Mouse (Mus musculus): ENCODE results near the gene Dysf. TPM values are rescaled to one million over a fixed set of nuclear protein-coding genes. Genes with fewer than 3 reads are reported as not detected.

The Dysf gene
- polyA plus RNA-seq, 1 experiment from 2014 or later, result 2.8 TPM

DNA sequence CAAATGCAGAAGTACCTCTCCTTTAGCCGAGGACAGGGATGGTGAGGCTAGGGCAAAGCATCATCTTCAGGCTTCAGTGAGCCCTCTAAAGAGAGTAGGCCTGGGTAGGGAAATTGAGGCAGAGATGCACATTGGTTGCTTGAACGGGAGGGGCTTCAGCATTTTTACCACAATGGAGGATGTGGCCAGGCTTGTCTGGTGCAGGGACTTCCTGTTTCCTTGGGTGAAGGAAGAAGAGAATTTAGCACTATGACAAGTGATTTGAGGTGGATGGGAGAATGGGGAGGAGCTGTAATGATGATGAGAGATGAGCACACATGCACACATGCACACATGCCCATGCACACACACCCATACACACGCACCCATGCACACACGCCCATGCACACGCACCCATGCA is 188.1 kb downstream of the Dysf start:
- Histone ChIP-seq H3K4me1 (ENCODE audit: control insufficient read depth, low read depth, low read length) (no peaks in the 10 kb centered on the region), H3K36me3 (ENCODE audit: control insufficient read depth, insufficient read depth) (no peaks in the 10 kb centered on the region), H3K9ac (ENCODE audit: low read depth, low read length) (no peak overlapping the region), H3K27me3 (ENCODE audit: control insufficient read depth, insufficient read depth, low read depth, low read length) (no peaks in the 10 kb centered on the region), H3K9me3 (replicated peaks; ENCODE audit: control insufficient read depth, low read length) (no peaks in the 10 kb centered on the region), H3K4me3 (ENCODE audit: low read depth, low read length) (no peak overlapping the region), H3K27ac (ENCODE audit: low read length) (no peak overlapping the region), H3K4me2 (ENCODE audit: low read depth, low read length) (no peak overlapping the region)
- no peak for ATAC-seq (ENCODE audit: low read depth)
- 53% methylated on average over 5 of the region's 5 CpGs for WGBS (ENCODE audit: insufficient replicate concordance)

DNA sequence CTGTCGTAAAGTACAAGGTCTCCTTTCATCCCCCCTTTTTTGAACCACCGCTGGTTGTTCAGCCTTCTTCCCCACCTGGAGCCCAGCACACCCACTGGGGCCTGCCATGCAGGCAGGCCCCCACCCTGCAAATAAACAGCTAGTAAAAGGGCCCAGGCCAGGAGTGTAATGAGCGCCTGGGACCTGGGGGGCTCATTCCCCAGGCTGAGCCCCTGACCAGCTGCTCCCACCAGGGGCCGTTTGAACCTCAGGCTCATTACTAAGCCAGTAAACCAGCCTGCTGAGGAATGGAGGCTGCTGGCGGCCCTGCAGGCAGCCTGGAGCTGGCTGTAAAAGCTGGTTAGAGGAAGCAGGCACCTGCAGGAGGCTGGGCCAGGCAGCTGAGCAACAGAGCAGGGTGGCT is 189.4 kb downstream of the Dysf start:
- ATAC-seq (ENCODE audit: low read depth), result no peak
- Histone ChIP-seq H3K36me3 (ENCODE audit: control insufficient read depth, insufficient read depth) (no peaks in the 10 kb centered on the region), H3K9me3 (replicated peaks; ENCODE audit: control insufficient read depth, low read length) (no peaks in the 10 kb centered on the region), H3K4me3 (ENCODE audit: low read depth, low read length) (no peak overlapping the region), H3K4me1 (ENCODE audit: control insufficient read depth, low read depth, low read length) (no peaks in the 10 kb centered on the region), H3K9ac (ENCODE audit: low read depth, low read length) (no peak overlapping the region), H3K27ac (ENCODE audit: low read length) (no peak overlapping the region), H3K4me2 (ENCODE audit: low read depth, low read length) (no peak overlapping the region), H3K27me3 (ENCODE audit: control insufficient read depth, insufficient read depth, low read depth, low read length) (no peaks in the 10 kb centered on the region)
- WGBS (ENCODE audit: insufficient replicate concordance), result 43% methylated on average over 5 of the region's 5 CpGs

DNA sequence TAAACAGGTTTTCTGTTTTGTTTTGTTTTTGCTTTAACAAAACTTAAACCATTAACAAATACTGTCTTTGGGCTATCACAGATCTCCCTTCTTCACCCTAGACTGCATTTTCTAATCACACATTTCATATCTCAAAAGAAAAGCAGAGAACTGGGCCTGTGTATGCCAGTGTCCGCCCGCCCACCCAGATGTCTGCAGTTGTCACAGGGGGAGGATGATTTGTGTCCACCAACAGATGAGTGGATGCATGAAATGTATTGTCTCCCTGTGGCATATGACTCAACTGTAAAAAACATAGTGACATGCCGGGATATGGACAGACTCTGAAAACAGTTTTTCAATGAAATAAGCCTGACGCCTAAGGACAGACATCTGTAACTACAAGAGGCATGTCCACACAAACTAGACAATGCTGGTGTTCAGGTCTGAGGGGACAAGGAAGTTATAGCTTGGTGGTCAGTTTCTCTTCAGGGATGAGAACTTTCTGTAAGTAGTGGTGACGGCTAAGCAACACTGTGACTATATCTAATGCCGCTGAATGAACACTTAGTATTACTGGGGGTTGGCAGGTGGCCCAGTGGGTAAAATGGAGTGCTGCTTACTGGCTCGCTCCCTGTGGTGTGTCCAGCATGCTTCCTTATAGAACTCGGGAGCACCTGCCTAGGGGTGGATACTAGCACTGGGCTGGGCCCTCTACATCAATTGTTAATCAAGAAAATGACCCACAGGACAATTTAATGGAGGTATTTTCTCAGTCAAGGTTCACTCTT is 193.5 kb downstream of the Dysf start:
- ATAC-seq (ENCODE audit: low read depth), result no peak
- Histone ChIP-seq H3K9me3 (replicated peaks; ENCODE audit: control insufficient read depth, low read length) (no peaks in the 10 kb centered on the region), H3K27ac (ENCODE audit: low read length) (no peak overlapping the region), H3K9ac (ENCODE audit: low read depth, low read length) (no peak overlapping the region), H3K4me3 (ENCODE audit: low read depth, low read length) (no peak overlapping the region), H3K36me3 (ENCODE audit: control insufficient read depth, insufficient read depth) (no peaks in the 10 kb centered on the region), H3K27me3 (ENCODE audit: control insufficient read depth, insufficient read depth, low read depth, low read length) (no peaks in the 10 kb centered on the region), H3K4me2 (ENCODE audit: low read depth, low read length) (no peak overlapping the region), H3K4me1 (ENCODE audit: control insufficient read depth, low read depth, low read length) (no peaks in the 10 kb centered on the region)
- 70% methylated on average over 8 of the region's 8 CpGs for WGBS (ENCODE audit: insufficient replicate concordance)

DNA sequence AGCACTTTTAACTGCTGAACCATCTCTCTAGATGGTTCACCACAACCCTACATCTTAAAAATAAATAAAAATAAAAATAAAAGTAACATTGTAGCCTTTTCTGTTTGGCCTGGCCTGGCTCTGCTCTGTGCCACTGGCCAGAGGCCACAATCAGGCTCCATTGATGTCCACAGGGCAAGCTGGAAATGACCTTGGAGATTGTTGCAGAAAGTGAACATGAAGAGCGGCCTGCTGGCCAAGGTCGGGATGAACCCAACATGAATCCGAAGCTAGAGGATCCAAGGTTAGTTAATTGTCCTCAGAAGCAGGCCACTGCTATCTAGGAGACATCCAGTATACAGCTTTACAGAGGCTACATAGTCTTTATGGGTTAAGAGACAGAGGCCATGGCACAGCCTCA is 197.2 kb downstream of the Dysf start:
- Histone ChIP-seq H3K4me2 (ENCODE audit: low read depth, low read length) (no peak overlapping the region), H3K4me1 (ENCODE audit: control insufficient read depth, low read depth, low read length) (no peaks in the 10 kb centered on the region)
- 70% methylated on average over 3 of the region's 3 CpGs for WGBS (ENCODE audit: insufficient replicate concordance)

DNA sequence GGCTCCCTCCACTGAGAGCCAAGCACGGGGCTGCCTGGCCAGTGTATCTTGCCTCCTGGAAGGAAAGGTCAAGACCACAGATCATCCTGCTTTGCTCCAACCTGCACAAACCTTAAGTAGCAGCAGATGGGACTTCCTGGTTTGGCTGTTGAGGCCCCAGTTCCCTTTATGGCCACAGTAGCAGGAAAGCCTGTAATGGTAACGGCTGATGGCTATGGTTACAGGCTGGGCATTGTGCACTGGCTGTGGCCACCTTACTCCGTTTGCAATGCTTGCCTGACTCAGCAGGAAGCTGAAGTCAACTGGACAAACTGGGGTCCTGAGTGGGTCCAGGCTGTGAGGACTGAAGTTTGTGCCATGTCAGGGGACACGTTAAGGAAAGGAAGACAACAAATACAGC is 200.2 kb downstream of the Dysf start:
- Histone ChIP-seq H3K36me3 (ENCODE audit: control insufficient read depth, insufficient read depth) (no peaks in the 10 kb centered on the region), H3K9ac (ENCODE audit: low read depth, low read length) (no peak overlapping the region), H3K4me3 (ENCODE audit: low read depth, low read length) (no peak overlapping the region), H3K4me1 (ENCODE audit: control insufficient read depth, low read depth, low read length) (no peaks in the 10 kb centered on the region), H3K27ac (ENCODE audit: low read length) (no peak overlapping the region), H3K9me3 (replicated peaks; ENCODE audit: control insufficient read depth, low read length) (no peaks in the 10 kb centered on the region), H3K4me2 (ENCODE audit: low read depth, low read length) (no peak overlapping the region), H3K27me3 (ENCODE audit: control insufficient read depth, insufficient read depth, low read depth, low read length) (no peaks in the 10 kb centered on the region)
- no peak for ATAC-seq (ENCODE audit: low read depth)
- 24% methylated on average over 4 of the region's 4 CpGs for WGBS (ENCODE audit: insufficient replicate concordance)

More for the DNA sequence above, 197.2 kb downstream of the Dysf start:
- Histone ChIP-seq H3K27me3 (ENCODE audit: control insufficient read depth, insufficient read depth, low read depth, low read length) (no peaks in the 10 kb centered on the region), H3K36me3 (ENCODE audit: control insufficient read depth, insufficient read depth) (no peaks in the 10 kb centered on the region), H3K4me3 (ENCODE audit: low read depth, low read length) (no peak overlapping the region), H3K27ac (ENCODE audit: low read length) (no peak overlapping the region), H3K9me3 (replicated peaks; ENCODE audit: control insufficient read depth, low read length) (no peaks in the 10 kb centered on the region), H3K9ac (ENCODE audit: low read depth, low read length) (no peak overlapping the region)
- no peak for ATAC-seq (ENCODE audit: low read depth)

DNA sequence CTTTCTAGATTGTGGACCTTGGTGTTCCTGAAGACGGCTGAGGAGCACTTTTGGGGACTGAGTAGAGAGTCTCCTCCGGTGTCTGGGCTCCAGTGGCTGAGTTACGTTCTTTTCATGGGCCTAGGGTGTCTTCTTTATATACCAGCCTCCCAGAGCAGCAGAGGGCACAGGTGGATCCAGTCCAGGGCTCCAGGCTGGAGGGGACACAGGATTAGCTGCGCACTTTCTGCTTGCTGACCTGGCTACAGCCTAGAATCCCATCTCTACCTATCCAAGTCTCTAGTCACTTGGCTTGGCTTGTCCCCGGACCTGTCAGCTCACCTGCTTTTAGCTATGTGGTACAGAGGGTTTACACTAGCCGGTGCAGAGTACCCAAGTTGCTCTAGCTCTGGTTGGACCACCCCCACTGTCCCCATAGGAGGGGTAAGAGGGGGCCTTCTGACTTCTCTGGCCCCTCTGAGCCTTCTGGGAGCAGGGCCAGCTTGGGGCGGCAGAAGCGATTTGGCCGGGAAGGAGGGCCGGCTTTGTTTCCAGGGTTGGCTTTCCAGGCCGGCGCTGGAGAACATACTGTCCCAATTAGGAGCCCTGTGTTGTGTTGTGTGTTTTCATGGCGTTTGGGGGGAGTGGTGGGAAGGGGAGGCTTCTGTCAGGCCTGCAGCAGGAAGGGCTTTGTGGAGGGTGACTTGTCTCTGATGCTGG is 201.5 kb downstream of the Dysf start:
- H3K4me3 ChIP-seq (ENCODE audit: low read depth, low read length), result no peak overlapping the region
- no peak overlapping the region for H3K9ac ChIP-seq (ENCODE audit: low read depth, low read length)
- H3K4me2 ChIP-seq (ENCODE audit: low read depth, low read length), result no peak overlapping the region
- H3K27me3 ChIP-seq (ENCODE audit: control insufficient read depth, insufficient read depth, low read depth, low read length), result no peaks in the 10 kb centered on the region
- no peaks in the 10 kb centered on the region for H3K36me3 ChIP-seq (ENCODE audit: control insufficient read depth, insufficient read depth)
- no peak overlapping the region for H3K27ac ChIP-seq (ENCODE audit: low read length)
- no peaks in the 10 kb centered on the region for H3K4me1 ChIP-seq (ENCODE audit: control insufficient read depth, low read depth, low read length)
- ATAC-seq (ENCODE audit: low read depth), result no peak
- no peaks in the 10 kb centered on the region for H3K9me3 ChIP-seq (replicated peaks; ENCODE audit: control insufficient read depth, low read length)
- 72% methylated on average over 13 of the region's 13 CpGs for WGBS (ENCODE audit: insufficient replicate concordance)

DNA sequence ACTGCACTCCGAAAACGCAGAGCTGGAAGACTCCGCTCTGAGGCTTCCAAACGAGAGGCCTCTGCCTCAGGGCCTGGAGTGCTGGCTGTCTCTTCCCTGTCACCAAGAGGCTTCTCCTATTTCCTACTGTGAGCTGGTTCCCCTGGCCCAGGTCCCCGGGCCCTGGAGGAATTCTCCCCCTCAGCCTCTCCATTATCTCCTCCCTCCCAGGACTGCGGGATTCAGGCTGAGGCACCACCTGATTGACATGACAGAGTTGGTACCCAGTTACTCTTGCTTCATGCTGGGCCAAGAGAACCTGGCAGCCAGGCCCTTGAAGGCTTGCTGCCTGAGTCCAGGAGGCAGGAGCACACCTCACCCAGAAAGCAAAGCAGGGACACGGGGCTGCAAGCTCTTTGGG is 203.1 kb downstream of the Dysf start:
- H3K36me3 ChIP-seq (ENCODE audit: control insufficient read depth, insufficient read depth), result no peaks in the 10 kb centered on the region
- no peaks in the 10 kb centered on the region for H3K27me3 ChIP-seq (ENCODE audit: control insufficient read depth, insufficient read depth, low read depth, low read length)
- 56% methylated on average over 7 of the region's 7 CpGs for WGBS (ENCODE audit: insufficient replicate concordance)
- no peak overlapping the region for H3K4me3 ChIP-seq (ENCODE audit: low read depth, low read length)
- no peaks in the 10 kb centered on the region for H3K9me3 ChIP-seq (replicated peaks; ENCODE audit: control insufficient read depth, low read length)
- H3K27ac ChIP-seq (ENCODE audit: low read length), result no peak overlapping the region
- no peak overlapping the region for H3K4me2 ChIP-seq (ENCODE audit: low read depth, low read length)
- H3K4me1 ChIP-seq (ENCODE audit: control insufficient read depth, low read depth, low read length), result no peaks in the 10 kb centered on the region
- H3K9ac ChIP-seq (ENCODE audit: low read depth, low read length), result no peak overlapping the region
- no peak for ATAC-seq (ENCODE audit: low read depth)

DNA sequence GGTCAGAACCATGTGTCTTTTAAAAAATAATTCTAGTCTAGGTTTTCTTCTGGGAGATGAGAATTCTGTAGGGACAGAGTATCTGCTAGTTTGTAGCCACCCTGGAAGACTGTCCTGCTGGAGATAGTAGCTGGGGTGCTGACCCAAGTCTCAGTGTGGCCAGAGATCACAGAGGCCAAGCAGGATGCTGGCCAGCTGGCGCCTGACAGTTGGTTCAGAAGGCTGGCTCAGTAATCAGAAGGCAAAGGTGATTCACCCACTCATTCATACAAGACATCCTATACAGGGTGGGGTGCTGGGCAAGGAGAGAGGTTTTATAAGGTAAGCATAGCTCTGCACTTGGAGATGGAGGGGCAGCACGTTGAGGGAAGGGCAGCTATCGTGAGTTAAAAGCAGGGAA is 204.7 kb downstream of the Dysf start:
- Histone ChIP-seq H3K36me3 (ENCODE audit: control insufficient read depth, insufficient read depth) (no peaks in the 10 kb centered on the region), H3K27me3 (ENCODE audit: control insufficient read depth, insufficient read depth, low read depth, low read length) (no peaks in the 10 kb centered on the region), H3K4me2 (ENCODE audit: low read depth, low read length) (no peak overlapping the region), H3K9me3 (replicated peaks; ENCODE audit: control insufficient read depth, low read length) (no peaks in the 10 kb centered on the region), H3K4me1 (ENCODE audit: control insufficient read depth, low read depth, low read length) (no peaks in the 10 kb centered on the region), H3K9ac (ENCODE audit: low read depth, low read length) (no peak overlapping the region), H3K4me3 (ENCODE audit: low read depth, low read length) (no peak overlapping the region), H3K27ac (ENCODE audit: low read length) (no peak overlapping the region)
- 26% methylated on average over 3 of the region's 3 CpGs for WGBS (ENCODE audit: insufficient replicate concordance)
- ATAC-seq (ENCODE audit: low read depth), result no peak

DNA sequence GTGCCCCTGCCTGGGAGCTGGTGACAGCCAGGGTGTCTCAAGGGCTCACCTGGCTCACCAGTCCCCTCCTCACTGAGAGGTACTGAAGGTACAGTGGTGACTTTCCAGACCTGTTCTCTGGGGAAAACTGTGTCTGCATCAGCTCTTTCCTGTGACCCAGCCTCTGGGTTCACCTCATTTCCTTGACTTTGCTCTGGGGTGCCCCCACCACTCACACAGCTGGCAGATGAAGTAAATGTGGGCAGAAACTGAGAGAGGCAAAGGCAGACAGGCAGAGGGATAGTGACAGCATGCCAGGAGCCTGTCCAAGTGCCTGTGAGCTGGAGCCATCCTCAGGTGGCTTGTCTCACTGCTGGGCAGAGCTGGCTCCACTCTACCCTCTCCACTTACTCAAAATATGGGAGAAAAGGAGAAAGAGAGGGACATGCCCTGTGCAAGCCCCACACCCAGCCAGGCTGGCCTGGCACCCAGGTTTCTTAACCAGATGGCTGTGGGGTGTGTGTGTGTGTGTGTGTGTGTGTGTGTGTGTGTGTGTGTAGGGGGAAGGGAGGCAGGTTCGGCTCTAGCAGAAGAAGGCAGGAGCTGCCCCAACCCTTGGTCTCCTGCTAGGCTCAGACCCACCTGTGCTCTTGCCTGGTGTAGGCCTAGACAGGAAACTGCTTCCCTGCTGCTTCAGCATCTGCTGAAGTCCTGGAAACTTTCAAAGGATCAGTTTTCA is 209.0 kb downstream of the Dysf start:
- H3K27ac ChIP-seq (ENCODE audit: low read length), result no peak overlapping the region
- H3K9me3 ChIP-seq (replicated peaks; ENCODE audit: control insufficient read depth, low read length), result no peaks in the 10 kb centered on the region
- no peak for ATAC-seq (ENCODE audit: low read depth)
- H3K4me1 ChIP-seq (ENCODE audit: control insufficient read depth, low read depth, low read length), result no peaks in the 10 kb centered on the region
- H3K27me3 ChIP-seq (ENCODE audit: control insufficient read depth, insufficient read depth, low read depth, low read length), result no peaks in the 10 kb centered on the region
- no peak overlapping the region for H3K4me2 ChIP-seq (ENCODE audit: low read depth, low read length)
- no peak overlapping the region for H3K9ac ChIP-seq (ENCODE audit: low read depth, low read length)
- H3K36me3 ChIP-seq (ENCODE audit: control insufficient read depth, insufficient read depth), result no peaks in the 10 kb centered on the region
- 50% methylated on average over 1 of the region's 1 CpGs for WGBS (ENCODE audit: insufficient replicate concordance)
- H3K4me3 ChIP-seq (ENCODE audit: low read depth, low read length), result no peak overlapping the region
